Mouse (Mus musculus): Measurements from ENCODE around the gene Nicn1. TPM values are rescaled to one million over a fixed set of nuclear protein-coding genes. Genes with fewer than 3 reads are reported as not detected.

Gene Nicn1
- total RNA-seq, 2 experiments from 2014 or later: 0.58 to 1.0 TPM

DNA sequence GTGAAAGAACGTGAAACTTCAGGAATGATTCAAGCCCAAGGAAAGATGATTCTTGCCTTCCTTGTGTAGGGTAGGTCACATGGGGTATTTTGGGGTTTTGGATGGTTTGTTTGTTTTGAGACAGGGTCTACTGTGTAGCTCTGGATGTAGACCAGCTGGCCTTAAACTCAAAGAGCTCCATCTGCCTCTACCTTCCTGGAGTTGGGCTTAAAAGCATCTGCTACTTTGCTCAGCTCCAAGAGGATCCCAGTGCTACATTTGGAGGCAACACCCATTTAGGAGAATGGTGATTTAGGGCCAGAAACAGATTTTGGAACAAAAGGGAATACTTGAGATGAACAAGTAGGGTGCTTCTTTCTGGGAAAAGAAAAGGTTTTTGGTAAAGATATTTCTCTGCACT, 34.6 kb downstream of the Nicn1 start:
- ATAC-seq (replicated peaks; ENCODE audit: low FRiP score, poor library complexity, severe bottlenecking): no peak

DNA sequence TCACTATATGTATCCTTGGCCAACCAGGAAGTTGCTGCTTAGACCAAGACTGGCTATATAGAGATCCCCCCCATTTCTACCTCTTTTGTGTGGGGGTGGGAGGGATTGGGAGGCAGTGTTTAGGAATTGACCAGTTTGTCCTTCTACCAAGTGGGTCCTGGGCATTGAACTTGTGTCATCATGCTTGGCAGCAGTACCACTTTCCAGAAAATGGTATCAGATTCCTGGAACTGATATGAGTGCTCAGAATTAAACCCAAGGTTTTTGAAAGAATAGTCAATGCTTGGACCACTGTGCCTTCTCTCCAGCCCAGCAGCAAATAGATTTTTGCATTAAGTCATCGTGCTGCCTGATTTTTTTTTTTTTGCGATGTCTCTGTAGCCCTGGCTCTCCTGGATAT, 35.6 kb downstream of the Nicn1 start:
- no peak for ATAC-seq (replicated peaks; ENCODE audit: low FRiP score, poor library complexity, severe bottlenecking)

DNA sequence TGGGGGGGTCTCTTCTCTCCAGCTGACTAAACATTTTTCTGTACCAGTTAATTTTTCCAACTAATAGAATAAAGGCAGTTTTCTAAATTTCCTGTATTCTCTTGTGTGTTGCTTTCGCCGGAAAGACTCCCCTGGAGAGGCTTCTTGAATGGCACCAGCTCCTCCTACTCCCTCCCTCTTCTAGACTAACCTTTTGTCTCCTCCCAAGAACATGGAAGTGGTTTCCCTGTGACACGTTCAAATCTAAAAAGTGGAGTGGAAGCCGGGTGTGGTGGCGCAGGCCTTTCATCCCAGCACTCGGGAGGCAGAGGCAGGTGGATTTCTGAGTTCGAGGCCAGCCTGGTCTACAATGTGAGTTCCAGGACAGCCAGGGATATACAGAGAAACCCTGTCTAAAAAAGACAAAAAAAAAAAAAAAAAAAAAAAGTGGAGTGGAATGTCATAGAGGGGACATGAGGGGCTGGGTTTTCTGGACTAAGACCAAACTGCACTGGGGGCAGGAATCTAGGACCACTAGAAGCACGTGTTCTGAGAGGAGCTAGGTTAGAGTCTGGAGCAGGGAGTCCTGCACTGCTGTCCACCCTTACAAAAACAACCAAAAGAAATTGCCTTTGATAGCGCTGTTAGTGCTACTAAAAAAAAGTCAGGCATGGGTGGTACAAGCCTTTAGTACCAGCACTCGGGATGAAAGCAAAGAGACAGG, 47.8 kb downstream of the Nicn1 start:
- no peak for ATAC-seq (replicated peaks; ENCODE audit: low FRiP score, poor library complexity, severe bottlenecking)

DNA sequence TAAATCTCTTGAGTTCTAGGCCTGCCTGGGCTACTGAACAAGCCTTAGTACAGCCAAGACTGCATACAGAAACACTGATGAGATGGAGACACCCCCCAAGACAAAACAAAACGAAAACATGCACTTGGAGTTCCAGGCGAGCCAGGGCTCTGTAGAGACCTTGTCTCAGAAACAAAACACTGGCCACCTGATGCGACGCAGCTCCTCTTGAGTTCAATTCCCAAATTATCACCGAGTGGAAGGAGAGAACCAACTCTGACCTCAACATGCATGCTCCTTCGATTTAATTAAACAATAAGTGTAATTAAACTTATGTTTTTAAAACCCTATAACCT, 48.3 kb downstream of the Nicn1 start:
- no peak for ATAC-seq (replicated peaks; ENCODE audit: low FRiP score, poor library complexity, severe bottlenecking)

DNA sequence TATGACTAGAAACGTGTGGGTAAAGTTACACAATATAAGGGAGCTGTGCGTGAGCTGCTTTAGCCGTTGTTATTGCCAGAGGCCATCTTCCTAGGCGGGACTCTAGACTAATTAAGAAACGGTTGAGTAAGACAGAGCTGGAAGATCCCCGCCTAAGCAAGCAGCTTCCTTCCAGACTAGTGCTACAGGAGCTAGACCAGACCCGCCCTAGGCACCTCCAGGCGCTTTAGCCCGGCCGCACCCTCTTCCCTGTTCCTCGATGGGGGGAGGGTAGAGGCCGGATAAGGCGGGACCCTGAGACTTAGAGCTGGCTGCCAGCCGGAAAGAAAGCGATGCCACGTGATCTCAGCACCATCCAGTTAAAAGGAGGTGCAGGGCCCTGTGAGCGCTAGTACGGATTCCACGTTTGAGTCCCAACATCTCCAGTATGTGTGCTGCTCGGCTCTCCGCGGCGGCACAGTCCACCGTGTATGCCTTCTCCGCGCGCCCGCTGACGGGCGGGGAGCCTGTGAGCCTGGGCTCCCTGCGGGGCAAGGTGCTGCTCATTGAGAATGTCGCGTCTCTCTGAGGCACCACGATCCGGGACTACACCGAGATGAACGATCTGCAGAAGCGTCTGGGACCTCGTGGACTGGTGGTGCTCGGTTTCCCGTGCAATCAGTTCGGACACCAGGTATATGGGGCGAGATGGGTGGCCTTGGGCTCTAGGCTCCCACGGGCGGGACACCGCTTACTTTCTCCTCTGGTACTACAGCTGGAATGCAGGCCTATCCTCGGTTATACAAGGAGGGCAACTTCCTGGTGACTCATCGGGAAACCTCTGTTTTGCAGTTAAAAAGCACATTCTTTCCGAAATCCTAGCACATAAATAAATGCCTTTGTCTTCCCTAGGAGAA, 48.9 kb downstream of the Nicn1 start, which contains the start of gene Gpx1:
Gpx1 (plus strand) TSS at position 18 of the 896 bp plus-strand sequence.
- ATAC-seq (replicated peaks; ENCODE audit: low FRiP score, poor library complexity, severe bottlenecking): peak; percentile 71

DNA sequence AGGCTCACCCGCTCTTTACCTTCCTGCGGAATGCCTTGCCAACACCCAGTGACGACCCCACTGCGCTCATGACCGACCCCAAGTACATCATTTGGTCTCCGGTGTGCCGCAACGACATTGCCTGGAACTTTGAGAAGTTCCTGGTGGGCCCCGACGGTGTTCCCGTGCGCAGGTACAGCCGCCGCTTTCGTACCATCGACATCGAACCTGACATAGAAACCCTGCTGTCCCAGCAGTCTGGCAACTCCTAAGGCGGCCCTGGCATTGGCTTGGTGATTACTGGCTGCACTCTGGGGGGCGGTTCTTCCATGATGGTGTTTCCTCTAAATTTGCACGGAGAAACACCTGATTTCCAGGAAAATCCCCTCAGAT, 49.6 kb downstream of the Nicn1 start:
- ATAC-seq (replicated peaks; ENCODE audit: low FRiP score, poor library complexity, severe bottlenecking): 0 out of 2 replicates have a peak, but pooled peaks have one; percentile 5

DNA sequence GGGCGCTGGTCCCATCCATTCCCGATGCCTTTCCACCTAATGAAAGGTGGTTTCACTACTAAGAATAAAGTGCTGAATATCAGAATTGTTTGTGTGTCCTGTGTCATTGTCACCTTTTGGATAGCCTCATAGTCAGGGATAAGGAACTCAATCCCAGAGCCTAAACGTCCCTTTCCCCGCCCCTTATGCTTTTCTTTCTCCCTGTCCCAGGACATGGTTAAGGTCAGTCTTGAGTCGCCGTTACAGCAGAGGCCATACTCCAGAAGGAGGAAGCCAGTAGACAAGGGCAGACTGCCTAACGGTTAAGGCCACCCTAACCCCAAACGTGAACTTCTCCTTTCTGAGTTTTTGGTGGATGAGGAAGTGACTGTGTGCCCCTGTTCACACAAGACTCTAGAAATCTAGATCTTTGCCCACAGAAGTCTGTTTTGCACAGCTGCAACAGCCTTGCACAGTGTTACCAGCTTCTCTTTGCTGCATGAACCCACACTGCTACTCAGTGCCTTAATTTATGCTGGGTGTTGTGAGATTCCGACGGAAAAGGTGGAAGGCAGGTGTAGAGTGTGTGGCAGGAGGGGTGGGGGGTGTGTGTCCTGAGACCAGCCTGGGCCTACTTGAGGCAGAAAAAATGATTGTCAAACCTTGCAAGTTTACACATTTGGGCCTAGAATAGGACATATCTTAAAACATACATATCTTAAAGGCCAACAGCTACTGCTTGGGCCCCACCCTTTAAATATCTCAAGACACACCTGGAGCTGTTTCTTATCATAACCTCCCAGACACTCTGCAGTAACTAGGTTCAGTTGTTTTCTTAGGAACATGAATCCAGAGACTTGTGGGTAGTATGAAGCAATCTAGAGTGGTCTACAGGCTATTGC, 50.3 kb downstream of the Nicn1 start:
- peak; percentile 63 for ATAC-seq (replicated peaks; ENCODE audit: low FRiP score, poor library complexity, severe bottlenecking)

DNA sequence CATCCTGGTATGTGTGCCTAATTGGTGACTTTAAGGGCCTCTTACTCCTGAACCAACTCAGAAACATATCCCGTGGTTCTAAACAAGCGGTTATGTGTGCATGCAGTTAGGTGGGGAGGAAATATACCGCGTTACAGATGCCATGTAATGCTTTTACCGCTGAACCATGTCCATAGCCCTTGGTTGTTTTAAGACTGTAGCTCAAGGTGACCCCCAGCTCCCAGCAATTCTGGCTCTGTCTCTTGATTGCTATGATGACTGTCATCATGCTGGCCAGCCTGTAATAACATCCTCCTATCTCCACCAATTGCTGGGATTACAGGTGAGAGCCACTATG, 50.9 kb downstream of the Nicn1 start:
- ATAC-seq (replicated peaks; ENCODE audit: low FRiP score, poor library complexity, severe bottlenecking): no peak

DNA sequence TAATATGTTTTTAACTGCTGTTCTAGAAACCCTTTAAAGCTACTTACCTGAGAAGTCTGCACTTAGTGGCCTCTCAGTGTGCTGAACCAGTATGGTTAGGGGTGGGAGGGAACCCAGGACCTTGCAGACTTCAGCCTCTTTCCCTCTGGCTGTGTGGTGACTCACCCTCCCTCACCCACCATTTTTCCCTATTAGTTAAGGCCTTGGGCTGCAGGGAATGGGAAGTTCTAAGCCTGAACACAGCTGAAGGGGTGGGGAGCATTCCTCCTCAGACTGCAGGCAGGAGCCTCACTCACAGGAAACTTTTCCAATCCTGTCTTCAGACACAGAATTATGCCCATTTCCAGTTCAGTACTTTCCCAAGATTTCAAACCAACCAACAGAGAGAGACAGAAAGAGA, 51.6 kb downstream of the Nicn1 start:
- no peak for ATAC-seq (replicated peaks; ENCODE audit: low FRiP score, poor library complexity, severe bottlenecking)

DNA sequence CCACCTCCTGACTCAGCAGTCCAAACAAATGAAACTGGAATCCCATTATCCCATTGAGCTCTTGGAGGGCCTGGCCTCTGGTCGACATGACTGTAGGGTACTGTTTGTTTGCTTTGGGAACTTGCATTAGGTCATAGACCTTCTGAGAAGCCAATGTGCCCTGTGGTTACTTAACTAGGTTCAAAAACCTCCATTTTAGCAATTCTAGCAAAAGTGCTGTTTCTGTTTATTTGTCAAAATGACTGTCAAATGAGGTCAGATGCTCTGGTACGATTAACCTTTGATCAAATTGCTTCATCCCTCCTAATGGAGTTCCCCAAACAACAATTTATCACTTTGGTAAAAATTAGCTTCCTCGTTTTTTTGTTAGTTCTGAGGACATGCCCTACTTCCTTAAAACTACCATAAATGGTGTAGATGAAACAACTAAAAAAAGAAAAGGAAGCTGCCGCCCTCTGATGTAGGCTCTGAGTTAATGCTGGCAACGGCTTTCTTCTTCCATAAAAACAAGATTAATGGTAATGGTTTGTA, 52.1 kb downstream of the Nicn1 start:
- ATAC-seq (replicated peaks; ENCODE audit: low FRiP score, poor library complexity, severe bottlenecking): no peak

DNA sequence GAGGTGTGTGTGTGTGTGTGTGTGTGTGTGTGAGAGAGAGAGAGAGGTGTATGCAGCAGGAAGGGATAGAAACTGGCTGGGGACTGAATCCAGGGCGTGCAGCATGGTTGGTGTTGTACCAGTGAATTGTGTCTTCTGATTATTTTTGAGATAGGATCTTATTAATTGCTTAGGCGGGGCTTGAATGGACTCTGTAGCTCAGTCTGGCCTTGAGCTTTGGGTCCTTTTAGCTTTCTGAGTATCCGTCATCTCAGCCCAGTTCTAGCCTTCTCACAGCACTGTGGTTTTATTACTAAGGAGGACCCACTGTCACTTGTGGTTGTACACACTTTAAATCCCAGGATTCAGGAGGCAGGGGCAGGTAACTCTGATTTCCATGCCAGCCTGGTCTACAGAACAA, 53.1 kb downstream of the Nicn1 start:
- ATAC-seq (replicated peaks; ENCODE audit: low FRiP score, poor library complexity, severe bottlenecking): no peak

DNA sequence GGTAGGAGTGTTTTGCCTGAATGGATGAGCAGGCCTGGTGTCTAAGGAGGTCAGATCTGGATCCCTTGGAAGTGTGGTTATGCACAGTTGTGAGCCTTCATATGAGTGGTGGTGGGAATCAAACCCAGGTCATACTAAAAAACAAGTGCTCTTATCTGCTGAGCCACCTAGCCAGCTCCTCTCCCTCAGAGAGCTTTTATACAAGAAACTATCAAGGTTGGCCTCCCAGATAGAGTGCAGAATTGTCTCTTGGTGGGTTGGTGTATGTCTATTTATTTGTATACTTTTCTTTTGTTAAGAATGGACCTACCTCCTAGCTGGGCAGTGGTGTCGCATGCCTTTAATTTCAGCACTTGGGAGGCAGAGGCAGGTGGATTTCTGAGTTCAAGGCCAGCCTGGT, 53.6 kb downstream of the Nicn1 start:
- ATAC-seq (replicated peaks; ENCODE audit: low FRiP score, poor library complexity, severe bottlenecking): no peak

DNA sequence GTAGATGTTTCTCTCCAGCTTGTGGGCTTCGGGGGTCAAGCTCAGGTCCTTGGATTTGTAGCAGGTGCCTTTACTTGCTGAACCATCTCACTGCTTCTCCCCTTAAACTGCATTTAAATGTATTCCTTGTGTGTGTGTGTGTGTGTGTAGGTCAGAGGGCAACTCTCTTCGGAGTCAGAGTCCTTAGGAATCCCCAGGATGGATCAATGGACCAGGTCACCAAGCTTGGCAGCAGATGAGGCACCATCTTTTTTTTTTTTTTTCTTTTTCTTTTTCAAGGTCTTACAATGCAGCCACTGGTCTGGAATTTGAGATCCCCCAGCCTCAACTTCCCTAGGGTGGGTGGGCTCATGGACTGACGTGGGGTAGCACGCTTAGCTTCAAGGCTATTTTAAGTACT, 54.2 kb downstream of the Nicn1 start:
- ATAC-seq (replicated peaks; ENCODE audit: low FRiP score, poor library complexity, severe bottlenecking): no peak

Other genes with a start within 250 kb of the Nicn1 start
- gene Gmppb, start 241.2 kb upstream of the Nicn1 start, total RNA-seq (2015; ENCODE audit: low replicate concordance): 4.8 and 5.6 TPM in 2 replicates
- 4.1 and 7.8 TPM in 2 replicates for gene Gmppb, start 241.2 kb upstream of the Nicn1 start, total RNA-seq (2017; ENCODE audit: low replicate concordance)
- 0.77 TPM in 1 of 2 replicates, not detected in the other for gene Amigo3, start 237.3 kb upstream of the Nicn1 start, total RNA-seq (2015; ENCODE audit: low replicate concordance)
- 2.3 and 2.8 TPM in 2 replicates for gene Amigo3, start 237.3 kb upstream of the Nicn1 start, total RNA-seq (2017; ENCODE audit: low replicate concordance)
- gene Mst1, start 210.0 kb upstream of the Nicn1 start, total RNA-seq (2015; ENCODE audit: low replicate concordance): 33.0 and 48.8 TPM in 2 replicates
- gene Mst1, start 210.0 kb upstream of the Nicn1 start, total RNA-seq (2017; ENCODE audit: low replicate concordance): 6.6 and 13.4 TPM in 2 replicates
- 734 and 842 TPM in 2 replicates for gene Rnf123, start 207.1 kb upstream of the Nicn1 start, total RNA-seq (2015; ENCODE audit: low replicate concordance)
- 498 and 626 TPM in 2 replicates for gene Rnf123, start 207.1 kb upstream of the Nicn1 start, total RNA-seq (2017; ENCODE audit: low replicate concordance)
- gene Apeh, start 195.8 kb upstream of the Nicn1 start, total RNA-seq (2015; ENCODE audit: low replicate concordance): 123 and 182 TPM in 2 replicates
- 219 and 268 TPM in 2 replicates for gene Apeh, start 195.8 kb upstream of the Nicn1 start, total RNA-seq (2017; ENCODE audit: low replicate concordance)
- 0.38 and 1.0 TPM in 2 replicates for gene Bsn, start 100.0 kb upstream of the Nicn1 start, total RNA-seq (2015; ENCODE audit: low replicate concordance)
- gene Bsn, start 100.0 kb upstream of the Nicn1 start, total RNA-seq (2017; ENCODE audit: low replicate concordance): 1.3 and 2.0 TPM in 2 replicates
- 1.7 and 6.7 TPM in 2 replicates for gene Dag1, start 26.5 kb upstream of the Nicn1 start, total RNA-seq (2015; ENCODE audit: low replicate concordance)
- gene Dag1, start 26.5 kb upstream of the Nicn1 start, total RNA-seq (2017; ENCODE audit: low replicate concordance): 1.7 TPM in 2 replicates
- not detected in 2 replicates for gene Amt, start 6.4 kb downstream of the Nicn1 start, total RNA-seq (2015; ENCODE audit: low replicate concordance)
- gene Amt, start 6.4 kb downstream of the Nicn1 start, total RNA-seq (2017; ENCODE audit: low replicate concordance): 0.51 TPM in 1 of 2 replicates, not detected in the other
- 149 and 157 TPM in 2 replicates for gene Rhoa, start 15.7 kb downstream of the Nicn1 start, total RNA-seq (2015; ENCODE audit: low replicate concordance)
- 238 and 268 TPM in 2 replicates for gene Rhoa, start 15.7 kb downstream of the Nicn1 start, total RNA-seq (2017; ENCODE audit: low replicate concordance)
- 6.1 and 9.2 TPM in 2 replicates for gene Tcta, start 15.7 kb downstream of the Nicn1 start, total RNA-seq (2015; ENCODE audit: low replicate concordance)
- 4.1 and 4.5 TPM in 2 replicates for gene Tcta, start 15.7 kb downstream of the Nicn1 start, total RNA-seq (2017; ENCODE audit: low replicate concordance)
- 5,168 and 5,395 TPM in 2 replicates for gene Gpx1, start 48.5 kb downstream of the Nicn1 start, total RNA-seq (2015; ENCODE audit: low replicate concordance)
- 4,534 and 5,176 TPM in 2 replicates for gene Gpx1, start 48.5 kb downstream of the Nicn1 start, total RNA-seq (2017; ENCODE audit: low replicate concordance)
- 158 and 217 TPM in 2 replicates for gene Usp4, start 57.4 kb downstream of the Nicn1 start, total RNA-seq (2015; ENCODE audit: low replicate concordance)
- 141 and 164 TPM in 2 replicates for gene Usp4, start 57.4 kb downstream of the Nicn1 start, total RNA-seq (2017; ENCODE audit: low replicate concordance)
- gene 1700102P08Rik, start 102.4 kb downstream of the Nicn1 start, total RNA-seq (2015; ENCODE audit: low replicate concordance): 7.3 and 8.6 TPM in 2 replicates
- gene 1700102P08Rik, start 102.4 kb downstream of the Nicn1 start, total RNA-seq (2017; ENCODE audit: low replicate concordance): 10.5 and 11.6 TPM in 2 replicates
- not detected in 2 replicates for gene Ccdc36, start 138.1 kb downstream of the Nicn1 start, total RNA-seq (2015; ENCODE audit: low replicate concordance)
- not detected in 2 replicates for gene Ccdc36, start 138.1 kb downstream of the Nicn1 start, total RNA-seq (2017; ENCODE audit: low replicate concordance)
- gene BC048562, start 146.1 kb downstream of the Nicn1 start, total RNA-seq (2015; ENCODE audit: low replicate concordance): not detected in 2 replicates
- gene BC048562, start 146.1 kb downstream of the Nicn1 start, total RNA-seq (2017; ENCODE audit: low replicate concordance): not detected in 2 replicates
- 6.1 and 21.7 TPM in 2 replicates for gene Ccdc71, start 170.1 kb downstream of the Nicn1 start, total RNA-seq (2015; ENCODE audit: low replicate concordance)
- 1.5 and 5.8 TPM in 2 replicates for gene Ccdc71, start 170.1 kb downstream of the Nicn1 start, total RNA-seq (2017; ENCODE audit: low replicate concordance)
- gene Klhdc8b, start 171.2 kb downstream of the Nicn1 start, total RNA-seq (2015; ENCODE audit: low replicate concordance): 0.77 and 2.9 TPM in 2 replicates
- gene Klhdc8b, start 171.2 kb downstream of the Nicn1 start, total RNA-seq (2017; ENCODE audit: low replicate concordance): 3.3 and 4.3 TPM in 2 replicates
- not detected in 2 replicates for gene Lamb2, start 189.3 kb downstream of the Nicn1 start, total RNA-seq (2015; ENCODE audit: low replicate concordance)
- gene Lamb2, start 189.3 kb downstream of the Nicn1 start, total RNA-seq (2017; ENCODE audit: low replicate concordance): not detected in 2 replicates
- gene Usp19, start 200.2 kb downstream of the Nicn1 start, total RNA-seq (2015; ENCODE audit: low replicate concordance): 57.9 and 59.6 TPM in 2 replicates
- gene Usp19, start 200.2 kb downstream of the Nicn1 start, total RNA-seq (2017; ENCODE audit: low replicate concordance): 80.2 and 94.7 TPM in 2 replicates
- 18.6 and 69.2 TPM in 2 replicates for gene Qars, start 217.3 kb downstream of the Nicn1 start, total RNA-seq (2015; ENCODE audit: low replicate concordance)
- 54.2 and 64.6 TPM in 2 replicates for gene Qars, start 217.3 kb downstream of the Nicn1 start, total RNA-seq (2017; ENCODE audit: low replicate concordance)
- gene Qrich1, start 226.4 kb downstream of the Nicn1 start, total RNA-seq (2015; ENCODE audit: low replicate concordance): 26.9 and 40.5 TPM in 2 replicates
- gene Qrich1, start 226.4 kb downstream of the Nicn1 start, total RNA-seq (2017; ENCODE audit: low replicate concordance): 55.7 and 59.0 TPM in 2 replicates